Mouse (Mus musculus): ENCODE data around the gene Ncf4.

DNA sequence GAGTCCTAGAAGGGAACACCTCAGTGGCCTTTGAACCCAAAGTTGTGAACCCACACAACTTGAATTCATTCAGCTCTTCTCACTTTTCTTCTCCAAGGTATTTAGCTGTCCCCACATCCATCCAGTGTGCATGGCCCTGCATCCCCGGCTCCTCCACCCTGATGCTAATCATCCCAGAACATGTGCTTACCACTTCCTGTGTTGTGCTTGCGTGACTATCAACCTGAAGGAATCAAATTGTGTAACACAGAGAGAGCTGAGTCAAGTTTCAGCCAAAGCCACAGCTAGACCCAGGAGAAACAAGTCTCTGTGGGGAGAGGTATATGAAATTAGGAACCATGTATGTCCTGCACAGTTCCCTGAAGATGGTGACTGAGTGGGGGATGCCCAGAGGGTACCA is 33.7 kb downstream of the Ncf4 start:
- TF ChIP-seq EP300 (IDR thresholded peaks at IDR 0.05; ENCODE audit: insufficient read depth, low read depth, low read length) (no peak), CTCF (IDR thresholded peaks at IDR 0.05; ENCODE audit: low read depth, low read length) (no peak)
